Comparison of ENCODE assay signal across 24 mouse cellular contexts in the genomic region with DNA sequence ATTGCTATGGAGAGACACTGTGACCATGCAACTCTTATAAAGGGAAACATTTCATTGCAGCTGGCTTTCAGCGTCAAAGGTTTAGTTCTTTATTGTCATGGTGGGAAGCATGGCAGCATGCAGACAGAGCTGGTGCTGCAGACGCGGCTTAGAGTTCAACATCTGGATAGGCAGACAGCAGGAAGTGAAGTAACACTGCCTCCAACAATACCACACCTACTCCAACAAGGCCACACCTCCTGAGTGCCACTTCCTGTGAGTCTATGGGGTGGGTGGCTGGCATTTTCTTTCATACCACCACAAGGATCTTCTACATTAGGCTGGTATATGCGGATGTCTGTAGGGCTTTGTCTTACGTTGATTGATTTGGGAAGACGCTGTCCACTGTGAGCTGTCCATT. TPM values are rescaled to one million over a fixed set of nuclear protein-coding genes. Genes with fewer than 3 reads are reported as not detected.
DNase-seq lines count a peak whose midpoint lies in the region; ATAC-seq and TF ChIP-seq lines count a peak whose summit lies in the region.
"Had no signal": no experiment of that assay in that cellular context is flagged by ENCODE, and none has a peak within 500 bp of the region (broad histone marks: within the 10 kb centered on the region; RNA-seq: fewer than 3 reads in every experiment).

No protein-coding gene starts in this region.

- H3K9me3 ChIP-seq in liver, embryonic 11.5 days (ENCODE audit: control insufficient read depth, low read length): no peaks in the 10 kb centered on the region
- H3K9me3 ChIP-seq in liver, postnatal 0 days (ENCODE audit: low read length): no peaks in the 10 kb centered on the region
- H3K9me3 ChIP-seq: embryonic facial prominence, embryonic 12.5 days; forebrain, embryonic 12.5 days; heart, embryonic 12.5 days; hindbrain, embryonic 12.5 days; lung, embryonic 15.5 days; midbrain, embryonic 10.5 days; neural tube, embryonic 15.5 days had no signal

- no peaks in the 10 kb centered on the region for H3K36me3 ChIP-seq in liver, embryonic 11.5 days (ENCODE audit: control insufficient read depth, insufficient read depth, low read length)
- H3K36me3 ChIP-seq in liver, postnatal 0 days (replicated peaks; ENCODE audit: insufficient read depth, low read length): 0 out of 2 replicates have a peak, but pooled peaks cover under 1% of the 10 kb centered on the region
- H3K36me3 ChIP-seq: neural tube, embryonic 15.5 days had no signal

- DNase-seq in liver, embryonic 11.5 days (ENCODE audit: low spot score): no peak
- no peak for DNase-seq in liver, postnatal 0 days
- DNase-seq in thymus, postnatal 0 days (ENCODE audit: low spot score): peak; percentile 77
- no peak for DNase-seq in spleen, postnatal 36 days (ENCODE audit: low spot score in 2 of 2)
- DNase-seq in left cerebral cortex, adult 2 months (ENCODE audit: extremely low spot score in 1 of 2, low spot score in 2 of 2): no peak
- no peak for DNase-seq in left cerebral cortex, adult 11 months (ENCODE audit: low spot score)
- DNase-seq: adrenal gland, postnatal 36 days; cerebellum, adult 9-11 months; gastrocnemius, adult 2 months; heart, adult 18-20 months; heart, postnatal 10 days; kidney, adult 8-10 months; kidney, postnatal 25 days; lung, postnatal 36 days had no signal

- H3K4me3 ChIP-seq in liver, embryonic 11.5 days (ENCODE audit: low read depth, low read length): no peak overlapping the region
- no peak overlapping the region for H3K4me3 ChIP-seq in liver, postnatal 0 days (ENCODE audit: low read depth, low read length)
- no peak overlapping the region for H3K4me3 ChIP-seq in left cerebral cortex, adult 2 months
- H3K4me3 ChIP-seq: embryonic facial prominence, embryonic 12.5 days; forebrain, embryonic 12.5 days; gastrocnemius, adult 2 months; heart, embryonic 12.5 days; hindbrain, embryonic 12.5 days; layer of hippocampus, adult 2 months; lung, embryonic 15.5 days; midbrain, embryonic 10.5 days; neural tube, embryonic 15.5 days had no signal

- no peak overlapping the region for H3K27ac ChIP-seq in liver, embryonic 11.5 days (ENCODE audit: low read depth, low read length)
- H3K27ac ChIP-seq in liver, postnatal 0 days (ENCODE audit: low read depth): no peak overlapping the region
- no peak overlapping the region for H3K27ac ChIP-seq in left cerebral cortex, adult 2 months
- H3K27ac ChIP-seq: embryonic facial prominence, embryonic 12.5 days; forebrain, embryonic 12.5 days; gastrocnemius, adult 2 months; hindbrain, embryonic 12.5 days; layer of hippocampus, adult 2 months; liver, embryonic 14.5 days; lung, embryonic 15.5 days; midbrain, embryonic 10.5 days; neural tube, embryonic 15.5 days had no signal

- 80% methylated on average over 6 of the region's 6 CpGs for WGBS in liver, embryonic 11.5 days
- WGBS in liver, postnatal 0 days (ENCODE audit: insufficient replicate concordance): 69% methylated on average over 6 of the region's 6 CpGs

- peak; percentile 15; the same call in 1 of the 2 replicates for ATAC-seq in liver, embryonic 11.5 days (replicated peaks; ENCODE audit: low FRiP score)
- no peak for ATAC-seq in liver, postnatal 0 days
- peak; percentile 28 for ATAC-seq in inflammation-experienced regulatory T-cells, adult 6 months

- no peak overlapping the region for H3K9ac ChIP-seq in liver, embryonic 11.5 days (ENCODE audit: low read depth, low read length)
- H3K9ac ChIP-seq in liver, postnatal 0 days (replicated peaks): no peak overlapping the region
- H3K9ac ChIP-seq: embryonic facial prominence, embryonic 12.5 days; forebrain, embryonic 12.5 days; heart, embryonic 12.5 days; hindbrain, embryonic 12.5 days; liver, embryonic 14.5 days; lung, embryonic 15.5 days; neural tube, embryonic 15.5 days had no signal

- intact Hi-C loops in left cerebral cortex, adult 2 months (cut with DNase I): loop anchor here (10.0 kb wide), 1 partner anchor 665 kb away; no protein-coding TSS in a partner anchor

- TF ChIP-seq CTCF in liver, postnatal 0 days (IDR thresholded peaks at IDR 0.05; ENCODE audit: low read depth): no peak
- TF ChIP-seq CTCF in left cerebral cortex, adult 2 months (IDR thresholded peaks at IDR 0.05): no peak

- H3K4me1 ChIP-seq in liver, embryonic 11.5 days (replicated peaks; ENCODE audit: control insufficient read depth, insufficient read depth, low read length): peaks cover 23% of the 10 kb centered on the region; the same call in 1 of the 2 replicates
- peaks cover 10% of the 10 kb centered on the region for H3K4me1 ChIP-seq in liver, postnatal 0 days (ENCODE audit: insufficient read depth)

- no peaks in the 10 kb centered on the region for H3K27me3 ChIP-seq in liver, embryonic 11.5 days (replicated peaks; ENCODE audit: control insufficient read depth, insufficient read depth, low read length)
- no peaks in the 10 kb centered on the region for H3K27me3 ChIP-seq in liver, postnatal 0 days (ENCODE audit: insufficient read depth, low read length)
- H3K27me3 ChIP-seq: embryonic facial prominence, embryonic 12.5 days; forebrain, embryonic 12.5 days; heart, embryonic 12.5 days; hindbrain, embryonic 12.5 days; lung, embryonic 15.5 days; neural tube, embryonic 15.5 days had no signal

- no peak overlapping the region for H3K4me2 ChIP-seq in liver, embryonic 11.5 days
- H3K4me2 ChIP-seq in liver, postnatal 0 days (ENCODE audit: low read depth, low read length): no peak overlapping the region
- H3K4me2 ChIP-seq: embryonic facial prominence, embryonic 12.5 days; forebrain, embryonic 12.5 days; heart, embryonic 12.5 days; hindbrain, embryonic 12.5 days; lung, embryonic 15.5 days; neural tube, embryonic 15.5 days had no signal

- TF ChIP-seq EP300 in liver, postnatal 0 days (IDR thresholded peaks at IDR 0.05; ENCODE audit: low read depth): no peak

RNA-seq across cellular contexts. Expression of gene Adgra3, which starts 29.1 kb away (rescaled TPM):
- 16.1 and 17.7 TPM in 2 replicates for polyA plus RNA-seq in liver, embryonic 11.5 days (2014; fragmentation: Nextera tagmentation; extraction: Ambion mirVana)
- polyA plus RNA-seq in liver, postnatal 0 days (2015; fragmentation: Nextera tagmentation; extraction: Ambion mirVana): 2.3 and 2.7 TPM in 2 replicates
- not detected for polyA plus RNA-seq in inflammation-experienced regulatory T-cells, adult 6 months (2017; shearing (Covaris generic))
- polyA plus RNA-seq in thymus, postnatal 0 days (2015; fragmentation: Nextera tagmentation; extraction: Ambion mirVana): 2.7 and 3.1 TPM in 2 replicates
- total RNA-seq in left cerebral cortex, adult 2 months (2021): 10 to 100 TPM; 22.8 to 27.3 TPM
